Mouse (Mus musculus): ENCODE results near the gene Gpr153. TPM values are rescaled to one million over a fixed set of nuclear protein-coding genes. Genes with fewer than 3 reads are reported as not detected.

Gene Gpr153
- total and polyA plus RNA-seq, 3 experiments = 0.30 to 1.4 (median 0.70) TPM

DNA sequence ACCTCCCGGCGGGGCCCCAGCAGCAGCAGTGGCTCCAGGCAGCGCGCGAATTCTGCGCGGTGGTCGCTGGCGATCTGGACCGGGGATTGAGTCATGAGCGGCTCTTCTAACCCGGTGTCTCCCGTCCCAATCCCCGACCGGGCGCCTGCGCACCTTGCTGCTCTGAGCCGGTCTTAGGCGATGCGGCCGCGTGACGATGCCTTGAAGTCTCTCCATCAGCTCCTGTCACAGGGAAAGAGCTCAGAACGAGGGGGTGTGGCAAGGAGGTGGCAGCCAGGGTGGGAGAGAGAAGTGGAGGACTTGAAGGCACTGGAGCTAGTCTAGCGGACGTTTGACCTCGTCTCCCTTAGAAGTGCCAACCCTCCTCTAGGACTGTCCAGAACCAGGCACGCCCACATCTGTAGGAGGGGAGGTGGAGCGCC, 39.2 kb downstream of the Gpr153 start:
- Histone ChIP-seq H3K27ac (ENCODE audit: insufficient read depth, low read depth) (no peak overlapping the region), H3K9ac (ENCODE audit: insufficient read depth, low read depth) (no peak overlapping the region), H3K4me2 (ENCODE audit: insufficient read depth, low read depth, poor library complexity, severe bottlenecking) (no peak overlapping the region), H3K9me3 (replicated peaks; ENCODE audit: low read length) (no peaks in the 10 kb centered on the region), H3K4me1 (ENCODE audit: control insufficient read depth in 1 of 2, insufficient read depth in 2 of 2) (peaks cover 0 to 6% of the 10 kb centered on the region in 2 experiments; a peak in 2 of 4 replicates), H3K79me2 (replicated peaks; ENCODE audit: control insufficient read depth, extremely low read depth, insufficient read depth, poor library complexity, severe bottlenecking) (no peaks in the 10 kb centered on the region), H3K4me3 (replicated peaks in 1 of 3; ENCODE audit: low read depth in 2 of 3, low read length in 2 of 3, poor library complexity in 1 of 3) (no peak overlapping the region), H3K36me3 (replicated peaks in 1 of 2; ENCODE audit: control insufficient read depth in 1 of 2, insufficient read depth in 1 of 2, low read length in 1 of 2) (peaks cover 6 to 13% of the 10 kb centered on the region in 2 experiments), H3K27me3 (replicated peaks) (peaks cover 30% of the 10 kb centered on the region)
- dilution Hi-C loops (cut with MboI; ENCODE audit: extremely low pct_ligation_motif_present, extremely low pct_unique_long_range_greater_than_20kb, low sequenced_read_pairs) (no loop called here), in situ Hi-C loops (cut with MboI; ENCODE audit: low pct_ligation_motif_present, low pct_unique_long_range_greater_than_20kb, low sequenced_read_pairs) (no loop called here)
- no peak for DNase-seq (ENCODE audit: extremely low read depth)
- TF ChIP-seq EP300 (IDR thresholded peaks at IDR 0.05; ENCODE audit: low read length) (no peak), PAX5 (IDR thresholded peaks at IDR 0.05; ENCODE audit: low read length) (no peak), SMC3 (IDR thresholded peaks at IDR 0.05; ENCODE audit: low read depth, low read length) (no peak), MYC (IDR thresholded peaks at IDR 0.05; ENCODE audit: low read depth, low read length) (no peak), HCFC1 (IDR thresholded peaks at IDR 0.05; ENCODE audit: low read depth, low read length) (no peak), ETS1 (conservative IDR thresholded peaks at IDR 0.05; ENCODE audit: low read depth, low read length) (no peak), NELFE (IDR thresholded peaks at IDR 0.05; ENCODE audit: low read depth, low read length) (no peak), POLR2AphosphoS2 (IDR thresholded peaks at IDR 0.05; ENCODE audit: low read depth, low read length) (no peak), RAD21 (IDR thresholded peaks at IDR 0.05; ENCODE audit: low read depth, low read length) (no peak), ELF1 (IDR thresholded peaks at IDR 0.05; ENCODE audit: low read depth, low read length) (no peak)

- Histone ChIP-seq H3K9ac (ENCODE audit: insufficient read depth, low read depth) (no peak overlapping the region), H3K9me3 (replicated peaks; ENCODE audit: low read length) (no peaks in the 10 kb centered on the region), H3K4me3 (replicated peaks in 1 of 3; ENCODE audit: low read depth in 2 of 3, low read length in 2 of 3, poor library complexity in 1 of 3) (no peak overlapping the region), H3K27me3 (replicated peaks) (peaks cover 30% of the 10 kb centered on the region), H3K4me2 (ENCODE audit: insufficient read depth, low read depth, poor library complexity, severe bottlenecking) (no peak overlapping the region), H3K36me3 (replicated peaks in 1 of 2; ENCODE audit: control insufficient read depth in 1 of 2, insufficient read depth in 1 of 2, low read length in 1 of 2) (peaks cover 2 to 7% of the 10 kb centered on the region in 2 experiments), H3K4me1 (ENCODE audit: control insufficient read depth in 1 of 2, insufficient read depth in 2 of 2) (peaks cover 0 to 8% of the 10 kb centered on the region in 2 experiments; a peak in 2 of 4 replicates), H3K79me2 (replicated peaks; ENCODE audit: control insufficient read depth, extremely low read depth, insufficient read depth, poor library complexity, severe bottlenecking) (no peaks in the 10 kb centered on the region), H3K27ac (ENCODE audit: insufficient read depth, low read depth) (no peak overlapping the region)
- dilution Hi-C loops (cut with MboI; ENCODE audit: extremely low pct_ligation_motif_present, extremely low pct_unique_long_range_greater_than_20kb, low sequenced_read_pairs) = no loop called here
- in situ Hi-C loops (cut with MboI; ENCODE audit: low pct_ligation_motif_present, low pct_unique_long_range_greater_than_20kb, low sequenced_read_pairs) = no loop called here
- DNase-seq (ENCODE audit: extremely low read depth) = no peak
- TF ChIP-seq NRF1 (IDR thresholded peaks at IDR 0.05; ENCODE audit: low read depth, low read length) = no peak
- peak in 1 of 2 experiments; percentile 6; a peak in 1 of 4 replicates for TF ChIP-seq CTCF (conservative IDR thresholded peaks at IDR 0.05 in 1 of 2, IDR thresholded peaks at IDR 0.05 in 1 of 2; ENCODE audit: low read depth in 2 of 2, low read length in 2 of 2)
- TF ChIP-seq ZC3H11A (IDR thresholded peaks at IDR 0.05; ENCODE audit: low read depth, low read length) = no peak
- TF ChIP-seq JUND (conservative IDR thresholded peaks at IDR 0.05; ENCODE audit: low read depth, low read length) = no peak
Observed at GRCm38 (mm10) chr4:152313934-152314333, 39.9 kb downstream of the Gpr153 start.

Measured in CH12.LX (cell line).